Mouse (Mus musculus): Measurements from ENCODE around the gene Bcan. TPM values are rescaled to one million over a fixed set of nuclear protein-coding genes. Genes with fewer than 3 reads are reported as not detected.

The Bcan gene
- total RNA-seq, 2 experiments from 2014 or later = not detected

- DNase-seq (ENCODE audit: low spot score) = no peak
These were observed 27.3 kb downstream of the Bcan start for GRCm38 (mm10) chr3:87972776-87973175.

GRCm38 (mm10) chr3:87972203-87972664 lies 27.8 kb downstream of the Bcan start:
- no peak for DNase-seq (ENCODE audit: low spot score)

GRCm38 (mm10) chr3:87971489-87972202 lies 28.4 kb downstream of the Bcan start:
- DNase-seq (ENCODE audit: low spot score) = no peak

GRCm38 (mm10) chr3:87970939-87971488 lies 29.0 kb downstream of the Bcan start, which contains the start of gene Nes:
Gene Nes, plus strand, starts transcription at chr3:87971078.
- DNase-seq (ENCODE audit: low spot score) = peak; percentile 40

- peak; percentile 65 for DNase-seq (ENCODE audit: low spot score)
These were observed 29.7 kb downstream of the Bcan start for GRCm38 (mm10) chr3:87970184-87970938.

GRCm38 (mm10) chr3:87960586-87961191 lies 39.3 kb downstream of the Bcan start:
- DNase-seq (ENCODE audit: low spot score) = peak; percentile 88

GRCm38 (mm10) chr3:87960191-87960585 lies 39.8 kb downstream of the Bcan start:
- no peak for DNase-seq (ENCODE audit: low spot score)

GRCm38 (mm10) chr3:87959371-87959770 lies 40.7 kb downstream of the Bcan start:
- no peak for DNase-seq (ENCODE audit: low spot score)

GRCm38 (mm10) chr3:87958967-87959366 lies 41.1 kb downstream of the Bcan start:
- no peak for DNase-seq (ENCODE audit: low spot score)

GRCm38 (mm10) chr3:87958476-87958875 lies 41.6 kb downstream of the Bcan start:
- DNase-seq (ENCODE audit: low spot score) = no peak

- DNase-seq (ENCODE audit: low spot score) = no peak
These were observed 42.0 kb downstream of the Bcan start for GRCm38 (mm10) chr3:87958056-87958455.

GRCm38 (mm10) chr3:87952440-87952839 lies 47.6 kb downstream of the Bcan start:
- no peak for DNase-seq (ENCODE audit: low spot score)

GRCm38 (mm10) chr3:87951946-87952345 lies 48.1 kb downstream of the Bcan start:
- no peak for DNase-seq (ENCODE audit: low spot score)

GRCm38 (mm10) chr3:87949955-87950515 lies 50.0 kb downstream of the Bcan start:
- no peak for DNase-seq (ENCODE audit: low spot score)

- DNase-seq (ENCODE audit: low spot score) = no peak
These were observed 50.6 kb downstream of the Bcan start for GRCm38 (mm10) chr3:87949266-87949954.

GRCm38 (mm10) chr3:87948378-87949265 lies 51.4 kb downstream of the Bcan start, which contains the start of gene Crabp2:
Gene Crabp2, plus strand, starts transcription at chr3:87948666.
- no peak for DNase-seq (ENCODE audit: low spot score)

- DNase-seq (ENCODE audit: low spot score) = no peak
These were observed 52.2 kb downstream of the Bcan start for GRCm38 (mm10) chr3:87947811-87948199.

- no peak for DNase-seq (ENCODE audit: low spot score)
These were observed 52.8 kb downstream of the Bcan start for GRCm38 (mm10) chr3:87947056-87947810.

- no peak for DNase-seq (ENCODE audit: low spot score)
These were observed 53.5 kb downstream of the Bcan start for GRCm38 (mm10) chr3:87946541-87946860.

All from gastrocnemius, adult 18-20 months (tissue).